Mouse (Mus musculus): ENCODE results near the gene Prkag1. TPM values are rescaled to one million over a fixed set of nuclear protein-coding genes. Genes with fewer than 3 reads are reported as not detected.

Gene Prkag1
- polyA plus RNA-seq, 1 experiment from 2014 or later = 71.7 TPM

- Histone ChIP-seq H3K27ac (replicated peaks; ENCODE audit: low read depth, low read length) (no peak overlapping the region), H3K4me1 (ENCODE audit: control insufficient read depth, insufficient read depth, low read length) (0 out of 2 replicates have a peak, but pooled peaks cover 4% of the 10 kb centered on the region), H3K4me2 (ENCODE audit: low read depth, low read length) (no peak overlapping the region), H3K9ac (ENCODE audit: low read depth, low read length) (no peak overlapping the region), H3K36me3 (ENCODE audit: control insufficient read depth, insufficient read depth, low read length) (peaks cover 78% of the 10 kb centered on the region), H3K4me3 (ENCODE audit: low read depth, low read length) (no peak overlapping the region), H3K27me3 (replicated peaks; ENCODE audit: control insufficient read depth, insufficient read depth, low read length) (no peaks in the 10 kb centered on the region), H3K9me3 (ENCODE audit: control insufficient read depth, low read length) (no peaks in the 10 kb centered on the region)
- ATAC-seq (ENCODE audit: low read depth) (no peak), DNase-seq (ENCODE audit: low spot score) (no peak)
- WGBS = 90% methylated on average over 14 of the region's 14 CpGs
Measured at GRCm38 (mm10) chr15:98835291-98835690, 4.0 kb upstream of the Prkag1 start.

- Histone ChIP-seq H3K27me3 (replicated peaks; ENCODE audit: control insufficient read depth, insufficient read depth, low read length) (no peaks in the 10 kb centered on the region), H3K4me1 (ENCODE audit: control insufficient read depth, insufficient read depth, low read length) (peaks cover 9% of the 10 kb centered on the region; the same call in 1 of the 2 replicates), H3K9me3 (ENCODE audit: control insufficient read depth, low read length) (no peaks in the 10 kb centered on the region), H3K27ac (replicated peaks; ENCODE audit: low read depth, low read length) (no peak overlapping the region), H3K9ac (ENCODE audit: low read depth, low read length) (no peak overlapping the region), H3K36me3 (ENCODE audit: control insufficient read depth, insufficient read depth, low read length) (peaks cover 66% of the 10 kb centered on the region), H3K4me3 (ENCODE audit: low read depth, low read length) (no peak overlapping the region), H3K4me2 (ENCODE audit: low read depth, low read length) (no peak overlapping the region)
- 90% methylated on average over 9 of the region's 13 CpGs for WGBS
- ATAC-seq (ENCODE audit: low read depth) (no peak), DNase-seq (ENCODE audit: low spot score) (no peak)
Measured at GRCm38 (mm10) chr15:98834059-98834458, 2.7 kb upstream of the Prkag1 start.

- peaks cover 61% of the 10 kb centered on the region for H3K36me3 ChIP-seq (ENCODE audit: control insufficient read depth, insufficient read depth, low read length)
- no peaks in the 10 kb centered on the region for H3K9me3 ChIP-seq (ENCODE audit: control insufficient read depth, low read length)
- no peak overlapping the region for H3K4me2 ChIP-seq (ENCODE audit: low read depth, low read length)
- no peak overlapping the region for H3K27ac ChIP-seq (replicated peaks; ENCODE audit: low read depth, low read length)
- H3K27me3 ChIP-seq (replicated peaks; ENCODE audit: control insufficient read depth, insufficient read depth, low read length) = no peaks in the 10 kb centered on the region
- H3K4me3 ChIP-seq (ENCODE audit: low read depth, low read length) = no peak overlapping the region
- H3K4me1 ChIP-seq (ENCODE audit: control insufficient read depth, insufficient read depth, low read length) = peaks cover 9% of the 10 kb centered on the region; the same call in 1 of the 2 replicates
- no peak for DNase-seq (ENCODE audit: low spot score)
- WGBS = 83% methylated on average over 11 of the region's 11 CpGs
- no peak for ATAC-seq (ENCODE audit: low read depth)
- no peak overlapping the region for H3K9ac ChIP-seq (ENCODE audit: low read depth, low read length)
Measured at GRCm38 (mm10) chr15:98833281-98833680, 2.0 kb upstream of the Prkag1 start.

GRCm38 (mm10) chr15:98832161-98833058, 1.1 kb upstream of the Prkag1 start:
- H3K4me3 ChIP-seq (ENCODE audit: low read depth, low read length) = peak overlapping the region; percentile 77; the same call in 1 of the 2 replicates
- no peak overlapping the region for H3K9ac ChIP-seq (ENCODE audit: low read depth, low read length)
- H3K9me3 ChIP-seq (ENCODE audit: control insufficient read depth, low read length) = no peaks in the 10 kb centered on the region

GRCm38 (mm10) chr15:98831684-98832035, 339 bp upstream of the Prkag1 start:
- Histone ChIP-seq H3K9me3 (ENCODE audit: control insufficient read depth, low read length) (no peaks in the 10 kb centered on the region), H3K27ac (replicated peaks; ENCODE audit: low read depth, low read length) (peak overlapping the region; percentile 98), H3K9ac (ENCODE audit: low read depth, low read length) (peak overlapping the region; percentile 89), H3K4me1 (ENCODE audit: control insufficient read depth, insufficient read depth, low read length) (peaks cover 9% of the 10 kb centered on the region; the same call in 1 of the 2 replicates), H3K36me3 (ENCODE audit: control insufficient read depth, insufficient read depth, low read length) (peaks cover 51% of the 10 kb centered on the region), H3K4me3 (ENCODE audit: low read depth, low read length) (peak overlapping the region; percentile 77), H3K4me2 (ENCODE audit: low read depth, low read length) (peak overlapping the region; percentile 65), H3K27me3 (replicated peaks; ENCODE audit: control insufficient read depth, insufficient read depth, low read length) (no peaks in the 10 kb centered on the region)
- 12% methylated on average over 9 of the region's 9 CpGs for WGBS
- ATAC-seq (ENCODE audit: low read depth) (no peak), DNase-seq (ENCODE audit: low spot score) (no peak)

More at GRCm38 (mm10) chr15:98832161-98833058, 1.1 kb upstream of the Prkag1 start:
- H3K27me3 ChIP-seq (replicated peaks; ENCODE audit: control insufficient read depth, insufficient read depth, low read length) = no peaks in the 10 kb centered on the region
- H3K4me1 ChIP-seq (ENCODE audit: control insufficient read depth, insufficient read depth, low read length) = peaks cover 9% of the 10 kb centered on the region; the same call in 1 of the 2 replicates
- DNase-seq (ENCODE audit: low spot score) = peak; percentile 13
- peak overlapping the region; percentile 98 for H3K27ac ChIP-seq (replicated peaks; ENCODE audit: low read depth, low read length)
- WGBS = 60% methylated on average over 12 of the region's 12 CpGs
- H3K36me3 ChIP-seq (ENCODE audit: control insufficient read depth, insufficient read depth, low read length) = peaks cover 58% of the 10 kb centered on the region
- ATAC-seq (ENCODE audit: low read depth) = no peak
- peak overlapping the region; percentile 65 for H3K4me2 ChIP-seq (ENCODE audit: low read depth, low read length)

GRCm38 (mm10) chr15:98827611-98828011, 3.7 kb downstream of the Prkag1 start:
- H3K9ac ChIP-seq (ENCODE audit: low read depth, low read length) = no peak overlapping the region
- H3K4me3 ChIP-seq (ENCODE audit: low read depth, low read length) = no peak overlapping the region
- peaks cover 40% of the 10 kb centered on the region for H3K36me3 ChIP-seq (ENCODE audit: control insufficient read depth, insufficient read depth, low read length)
- no peaks in the 10 kb centered on the region for H3K27me3 ChIP-seq (replicated peaks; ENCODE audit: control insufficient read depth, insufficient read depth, low read length)
- no peak for DNase-seq (ENCODE audit: low spot score)
- H3K4me2 ChIP-seq (ENCODE audit: low read depth, low read length) = no peak overlapping the region
- H3K9me3 ChIP-seq (ENCODE audit: control insufficient read depth, low read length) = no peaks in the 10 kb centered on the region
- peaks cover 9% of the 10 kb centered on the region; the same call in 1 of the 2 replicates for H3K4me1 ChIP-seq (ENCODE audit: control insufficient read depth, insufficient read depth, low read length)
- 88% methylated on average over 7 of the region's 7 CpGs for WGBS
- no peak overlapping the region for H3K27ac ChIP-seq (replicated peaks; ENCODE audit: low read depth, low read length)
- ATAC-seq (ENCODE audit: low read depth) = no peak

GRCm38 (mm10) chr15:98823434-98823833, 7.9 kb downstream of the Prkag1 start:
- no peaks in the 10 kb centered on the region for H3K9me3 ChIP-seq (ENCODE audit: control insufficient read depth, low read length)
- no peaks in the 10 kb centered on the region for H3K4me1 ChIP-seq (ENCODE audit: control insufficient read depth, insufficient read depth, low read length)
- H3K27ac ChIP-seq (replicated peaks; ENCODE audit: low read depth, low read length) = no peak overlapping the region
- H3K4me3 ChIP-seq (ENCODE audit: low read depth, low read length) = no peak overlapping the region
- DNase-seq (ENCODE audit: low spot score) (no peak), ATAC-seq (ENCODE audit: low read depth) (no peak)
- no peak overlapping the region for H3K4me2 ChIP-seq (ENCODE audit: low read depth, low read length)
- H3K9ac ChIP-seq (ENCODE audit: low read depth, low read length) = no peak overlapping the region
- WGBS = 71% methylated on average over 3 of the region's 3 CpGs
- no peaks in the 10 kb centered on the region for H3K27me3 ChIP-seq (replicated peaks; ENCODE audit: control insufficient read depth, insufficient read depth, low read length)
- H3K36me3 ChIP-seq (ENCODE audit: control insufficient read depth, insufficient read depth, low read length) = peaks cover 62% of the 10 kb centered on the region

- Histone ChIP-seq H3K36me3 (ENCODE audit: control insufficient read depth, insufficient read depth, low read length) (peaks cover 54% of the 10 kb centered on the region), H3K27me3 (replicated peaks; ENCODE audit: control insufficient read depth, insufficient read depth, low read length) (no peaks in the 10 kb centered on the region), H3K4me1 (ENCODE audit: control insufficient read depth, insufficient read depth, low read length) (no peaks in the 10 kb centered on the region), H3K9me3 (ENCODE audit: control insufficient read depth, low read length) (no peaks in the 10 kb centered on the region), H3K4me2 (ENCODE audit: low read depth, low read length) (no peak overlapping the region), H3K9ac (ENCODE audit: low read depth, low read length) (no peak overlapping the region), H3K4me3 (ENCODE audit: low read depth, low read length) (no peak overlapping the region), H3K27ac (replicated peaks; ENCODE audit: low read depth, low read length) (no peak overlapping the region)
- ATAC-seq (ENCODE audit: low read depth) (no peak), DNase-seq (ENCODE audit: low spot score) (no peak)
- WGBS = 91% methylated on average over 5 of the region's 5 CpGs
Measured at GRCm38 (mm10) chr15:98822147-98822546, 9.2 kb downstream of the Prkag1 start.

Data from embryonic facial prominence, embryonic 14.5 days (tissue).